Mouse (Mus musculus): ENCODE data around the gene Gm10337. TPM values are rescaled to one million over a fixed set of nuclear protein-coding genes. Genes with fewer than 3 reads are reported as not detected.

Gm10337 gene
- total and polyA plus RNA-seq, 3 experiments: not detected

DNA sequence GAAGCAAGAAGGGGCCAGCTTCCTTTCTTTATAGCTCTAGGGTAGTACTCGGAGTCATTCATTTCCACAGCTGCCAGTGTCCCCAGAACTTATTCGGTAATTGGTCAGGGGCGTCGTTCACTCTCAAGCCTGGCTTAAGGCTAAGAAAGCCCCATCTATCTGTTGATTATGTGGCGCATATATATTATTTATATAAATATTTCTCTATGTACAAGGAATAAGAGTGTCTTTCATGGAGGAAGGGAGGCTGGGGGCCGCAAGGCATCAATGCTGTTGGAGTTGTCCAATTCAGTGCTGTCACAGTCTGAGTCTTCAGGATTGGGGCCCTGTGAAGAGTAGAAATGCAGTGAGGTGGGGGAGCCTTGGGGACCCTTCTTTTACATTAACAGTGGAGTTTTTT, 3.7 kb upstream of the Gm10337 start:
- no peak for DNase-seq

DNA sequence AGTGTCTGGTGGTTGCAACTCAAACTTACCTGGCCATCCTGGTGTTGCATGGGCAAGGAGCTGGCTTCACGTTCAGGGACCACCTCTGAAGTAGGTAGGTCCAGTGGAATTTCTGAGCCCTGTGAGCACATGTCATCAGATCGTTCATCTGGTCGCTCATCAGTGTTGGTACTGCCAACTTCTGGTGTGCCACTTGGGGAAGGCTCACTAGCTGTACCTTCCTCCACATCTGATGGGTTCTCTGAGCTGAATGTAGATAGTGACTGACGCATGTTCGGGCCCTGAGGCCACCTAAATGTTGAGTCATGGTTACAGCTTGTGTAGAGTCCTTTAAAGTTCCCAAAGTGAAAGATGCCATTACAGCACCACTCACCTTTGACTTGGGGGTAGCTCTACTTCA, 3.0 kb upstream of the Gm10337 start:
- DNase-seq: no peak

DNA sequence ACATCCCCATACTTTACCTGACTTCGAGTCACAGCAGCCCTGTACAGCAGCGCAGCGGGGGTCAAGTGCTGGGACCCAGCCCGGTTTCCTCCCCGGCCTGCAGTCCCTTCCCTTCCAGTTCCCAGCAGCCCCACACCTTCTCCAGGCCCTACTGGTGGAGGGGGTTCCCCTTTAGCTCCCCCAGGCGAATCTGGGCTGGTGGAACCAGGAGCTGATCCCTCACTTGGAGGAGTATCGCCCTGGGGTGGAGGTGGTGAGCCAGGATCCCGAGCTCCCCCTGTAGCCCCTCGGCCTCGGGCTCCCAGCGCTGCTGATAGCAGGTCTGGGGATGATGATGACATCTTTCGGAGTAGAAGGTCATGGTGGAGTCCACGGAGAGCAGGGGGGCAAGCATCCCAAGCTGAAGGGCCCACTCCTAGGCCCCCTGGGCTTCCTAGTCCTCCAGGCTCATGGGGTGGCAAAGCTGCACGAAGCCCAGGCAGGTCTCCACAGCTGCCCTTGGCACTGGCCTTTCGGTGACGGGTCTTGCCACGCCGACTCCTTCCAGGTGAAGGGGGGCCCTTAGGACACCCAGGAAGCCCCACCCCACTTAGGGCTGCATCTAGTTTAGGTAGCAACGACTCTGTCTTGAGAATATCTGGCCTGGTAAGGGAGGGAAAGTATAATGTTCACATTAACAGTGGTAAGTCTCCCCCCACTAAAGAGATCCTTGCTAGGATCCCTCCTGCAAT, 2.3 kb upstream of the Gm10337 start:
- no peak for DNase-seq

DNA sequence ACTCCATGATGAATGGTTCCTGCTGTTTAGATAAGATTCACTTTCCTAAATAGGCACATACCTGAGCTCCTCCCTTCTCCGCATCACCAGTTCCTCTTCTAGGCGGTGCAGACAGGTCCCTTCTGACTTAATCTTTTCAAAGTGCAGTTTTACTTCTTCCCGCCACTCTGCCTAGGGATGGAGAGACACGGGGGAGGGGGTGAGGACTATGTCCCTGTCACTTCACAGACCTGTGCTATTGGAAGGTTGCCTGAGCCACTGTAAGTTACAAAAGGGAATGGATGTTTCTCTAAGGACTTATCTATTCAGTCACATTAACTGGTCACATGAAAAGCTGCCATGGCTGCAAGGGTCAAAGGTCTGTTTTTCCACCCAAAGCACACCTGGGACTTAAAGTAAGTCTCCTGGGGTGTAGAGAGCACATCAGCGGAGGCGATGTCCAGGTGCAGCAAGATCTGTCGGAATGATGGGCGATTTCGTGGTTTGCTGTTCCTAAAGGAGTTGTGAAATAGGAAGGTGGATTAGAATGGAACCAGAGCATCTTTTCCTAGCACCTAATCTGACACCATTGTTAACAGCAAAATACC, 1.2 kb upstream of the Gm10337 start:
- no peak for DNase-seq

DNA sequence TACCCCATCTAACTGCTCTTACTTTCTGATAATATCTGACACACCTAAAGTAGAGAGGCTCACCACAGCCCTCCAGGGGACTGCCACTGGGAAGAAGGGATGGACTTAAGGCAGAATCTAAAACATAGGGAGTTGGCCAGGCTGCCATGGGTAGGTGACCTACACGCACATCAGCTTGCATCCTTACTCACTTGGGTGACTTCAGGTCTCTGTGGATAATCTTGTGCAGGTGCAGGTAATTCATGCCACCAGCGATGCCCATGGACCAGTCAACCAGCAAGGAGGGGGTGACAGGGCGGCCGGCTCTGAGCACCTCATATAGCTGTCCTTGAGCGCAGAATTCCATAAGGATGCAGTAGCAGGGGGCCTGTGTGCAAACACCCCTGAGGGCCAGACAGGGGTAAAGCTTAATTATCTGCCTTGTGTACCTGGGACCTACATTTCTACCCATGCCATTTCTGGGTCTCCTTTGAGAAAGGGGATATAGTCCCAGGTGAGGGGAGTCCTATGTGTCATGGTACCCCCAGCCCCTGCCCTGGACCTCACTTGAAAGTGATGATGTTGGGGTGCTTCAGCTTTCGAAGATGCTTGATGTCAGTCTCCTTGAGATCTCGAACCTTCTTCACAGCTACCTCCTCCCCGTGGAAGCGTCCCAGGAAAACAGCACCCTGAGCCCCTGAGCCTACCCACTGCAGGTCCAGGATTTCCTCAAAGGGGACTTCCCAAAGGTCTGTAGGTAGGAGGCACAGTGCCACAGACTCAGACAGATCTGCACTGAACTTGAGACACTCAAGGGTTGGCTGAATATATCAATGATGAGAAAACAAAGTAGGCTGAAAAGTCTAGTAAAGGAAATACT, 631 bp downstream of the Gm10337 start:
- no peak for DNase-seq

DNA sequence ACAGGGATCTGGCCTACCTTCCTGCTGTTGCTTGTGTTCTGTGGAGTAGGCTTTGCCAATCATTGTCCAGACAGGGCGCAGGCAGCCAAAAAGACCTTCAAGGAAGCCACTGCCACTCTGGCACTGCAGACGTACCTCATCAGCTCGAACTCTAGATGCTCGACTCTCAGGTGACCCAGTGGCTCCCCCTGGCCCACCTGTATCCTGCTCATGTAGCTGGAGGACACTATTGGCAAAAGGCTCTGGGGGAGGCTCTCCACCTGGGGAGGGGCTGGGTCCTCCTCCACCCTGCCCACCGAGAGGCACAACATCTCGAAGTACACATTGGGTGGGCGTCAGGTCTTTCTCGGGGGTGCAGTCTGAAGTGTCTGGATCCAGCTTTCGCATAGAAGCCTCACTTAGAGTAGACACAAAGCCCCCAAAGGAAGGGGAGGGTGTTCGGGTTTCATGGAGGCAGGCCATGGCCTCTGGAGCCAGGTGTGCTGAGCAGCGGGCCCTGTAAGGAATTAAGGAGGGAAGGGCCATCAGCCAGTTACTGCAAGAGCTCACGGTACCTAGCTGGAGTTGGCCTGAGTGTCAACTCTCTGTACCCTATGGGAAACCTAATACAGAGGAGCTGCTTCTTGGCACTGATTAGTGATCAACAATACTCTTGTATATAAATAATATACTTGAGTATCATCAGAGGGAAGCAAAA, 1.7 kb downstream of the Gm10337 start:
- no peak for DNase-seq

DNA sequence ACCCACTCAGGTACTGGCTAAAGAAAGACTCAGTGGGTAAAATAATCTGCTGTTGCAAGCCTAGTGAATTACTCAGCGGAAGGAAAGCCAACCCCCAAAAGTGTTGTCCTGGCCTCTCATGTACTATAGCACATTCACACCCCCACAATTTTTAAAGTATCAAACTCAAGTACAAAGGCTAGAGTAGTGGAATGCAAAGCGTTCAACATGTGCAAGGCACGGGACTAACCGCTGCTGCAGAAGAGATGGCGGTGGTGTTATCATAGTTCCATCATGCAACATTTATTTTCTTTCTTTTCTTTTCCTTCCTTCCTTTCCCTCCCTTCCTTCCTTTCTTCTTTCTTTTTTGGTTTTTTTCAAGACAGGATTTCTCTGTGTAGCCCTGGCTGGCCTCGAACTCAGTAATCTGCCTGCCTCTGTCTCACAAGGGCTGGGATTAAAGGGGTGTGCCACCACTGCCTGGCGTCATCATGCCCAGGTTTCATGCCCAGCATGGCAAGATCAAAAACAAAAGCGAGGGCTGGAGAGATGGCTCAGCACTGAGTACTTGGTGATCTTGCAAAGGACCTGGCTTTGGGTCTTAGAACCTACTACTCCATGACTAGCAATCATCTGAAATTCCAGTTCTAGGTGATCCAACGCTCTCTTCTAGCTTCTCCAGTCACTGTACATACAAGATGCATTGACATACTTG, 2.4 kb downstream of the Gm10337 start:
- no peak for DNase-seq

DNA sequence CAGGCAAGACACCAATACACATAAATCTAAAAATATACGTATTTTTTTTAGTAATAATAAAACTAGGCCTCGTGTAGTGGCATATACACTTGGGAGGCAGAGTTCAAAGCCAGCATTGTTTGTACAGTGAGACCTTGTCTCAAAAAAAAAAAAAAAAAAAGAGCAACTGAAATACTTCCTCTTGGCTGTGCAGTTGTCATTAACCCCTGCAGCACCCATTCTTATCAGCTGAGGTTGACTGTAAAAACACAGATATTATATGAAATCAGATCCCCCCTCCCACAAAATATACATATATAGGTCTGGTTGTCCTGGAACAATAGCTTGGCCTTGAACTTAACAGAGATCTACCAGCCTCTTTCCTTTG, 2.9 kb downstream of the Gm10337 start:
- no peak for DNase-seq

DNA sequence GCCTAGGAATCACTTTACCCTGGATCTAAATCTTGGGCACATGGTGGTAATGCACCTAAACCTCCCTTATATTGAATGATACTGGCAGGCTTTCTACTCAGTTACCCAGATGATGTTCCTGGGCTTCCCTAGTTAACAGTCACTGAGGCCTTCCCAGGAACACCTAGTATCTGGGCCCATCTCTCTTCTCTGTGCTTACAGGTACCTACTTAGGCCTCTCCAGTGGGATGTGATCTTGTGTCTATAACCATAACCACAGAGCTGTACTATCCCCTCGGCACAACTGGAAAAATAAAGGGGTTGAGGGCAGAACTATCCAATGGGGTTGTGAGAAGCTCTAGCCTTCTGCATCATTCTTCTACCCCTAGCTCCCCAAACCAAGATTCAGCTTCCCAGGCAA, 3.3 kb downstream of the Gm10337 start:
- DNase-seq: no peak

DNA sequence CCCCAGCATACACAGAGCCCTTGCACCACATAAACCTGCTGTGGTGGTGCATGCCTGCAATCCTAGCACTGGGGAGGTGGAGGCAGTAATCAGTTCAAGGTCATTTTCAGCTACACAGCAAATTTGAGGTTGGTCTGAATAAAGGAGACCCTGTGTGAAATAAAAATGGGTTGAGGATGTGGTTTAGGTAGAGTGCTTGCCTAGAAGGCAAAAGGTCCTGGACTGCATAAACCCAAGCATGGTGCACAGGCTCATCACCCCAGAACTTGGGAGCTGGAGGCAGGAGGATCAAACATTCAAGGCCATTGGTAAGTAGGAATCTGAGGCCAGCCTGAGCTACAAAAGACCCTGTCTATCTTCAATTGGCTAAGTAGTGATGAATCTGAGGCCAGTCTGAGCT, 4.0 kb downstream of the Gm10337 start:
- no peak for DNase-seq

DNA sequence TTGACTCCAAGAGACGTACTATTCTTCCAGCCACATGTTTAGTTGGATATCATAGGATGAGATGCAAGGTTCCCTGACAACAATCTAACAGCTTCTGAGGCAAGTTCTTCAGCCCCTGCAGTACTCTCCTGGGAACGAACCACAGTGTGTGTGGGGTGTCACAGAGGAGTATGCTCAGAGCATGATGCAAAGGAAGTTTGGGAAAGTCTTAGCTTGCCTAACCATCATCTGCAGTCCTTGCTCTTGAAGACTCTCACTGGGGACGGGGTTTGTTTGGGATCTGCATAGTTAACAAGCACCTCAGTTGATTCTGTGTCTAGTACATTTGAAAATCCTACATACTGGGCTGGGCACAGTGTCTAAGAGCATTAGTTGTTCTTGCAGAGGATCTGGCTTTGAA, 4.8 kb downstream of the Gm10337 start:
- DNase-seq: no peak

DNA sequence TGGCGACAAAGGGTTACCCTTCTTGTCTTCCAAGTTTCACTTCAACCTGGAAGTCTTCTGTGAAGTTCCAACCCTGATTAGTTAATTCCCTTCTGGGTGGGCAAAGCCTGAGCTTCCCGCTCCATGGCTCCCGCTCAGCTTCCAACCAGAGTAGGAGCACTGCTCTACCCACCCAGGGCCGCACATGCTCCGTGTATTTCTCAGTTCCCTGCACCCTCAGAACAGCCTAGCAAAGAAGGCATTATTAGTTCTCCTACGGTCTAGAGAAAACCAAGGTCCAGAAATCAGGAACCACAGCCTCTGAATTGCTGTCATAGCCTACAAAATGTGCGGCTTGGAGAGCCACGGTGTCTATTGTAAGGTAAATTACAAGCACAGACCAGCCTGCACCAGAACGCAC, 6.6 kb downstream of the Gm10337 start:
- no peak for DNase-seq

DNA sequence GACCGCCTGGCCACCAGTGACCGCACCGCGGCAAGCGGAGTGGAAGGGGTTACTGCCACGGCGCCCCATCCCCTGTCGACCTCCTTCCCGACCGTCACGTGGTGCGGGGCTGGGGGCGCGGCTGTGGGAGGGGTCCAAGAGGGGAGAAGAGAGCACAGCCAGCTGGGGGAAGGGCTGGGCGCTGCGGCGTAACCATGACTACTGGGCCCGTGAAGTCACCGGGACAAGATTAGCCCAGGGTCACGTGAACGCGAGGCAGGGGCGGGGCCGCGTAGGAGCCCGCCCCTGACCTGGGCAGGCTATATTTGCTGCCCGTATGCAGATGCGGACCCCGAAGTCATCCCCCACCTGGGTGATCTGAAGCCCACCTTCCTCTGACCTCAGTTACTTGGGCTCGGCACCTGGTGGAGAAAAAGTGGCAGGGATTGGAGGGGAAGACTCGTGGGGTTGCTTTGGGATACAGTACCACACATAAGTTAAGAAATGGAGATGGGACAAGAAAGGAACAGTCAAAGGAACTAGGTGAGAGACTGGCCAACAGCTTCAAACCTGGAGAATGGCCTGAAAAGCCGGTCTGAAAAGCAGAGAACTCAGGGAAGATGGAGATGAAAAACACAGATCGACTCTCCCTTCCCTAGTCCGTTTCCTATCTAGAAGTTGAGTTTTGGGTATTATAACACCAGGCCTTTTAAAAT, 7.2 kb downstream of the Gm10337 start:
- peak; percentile 91 for DNase-seq

DNA sequence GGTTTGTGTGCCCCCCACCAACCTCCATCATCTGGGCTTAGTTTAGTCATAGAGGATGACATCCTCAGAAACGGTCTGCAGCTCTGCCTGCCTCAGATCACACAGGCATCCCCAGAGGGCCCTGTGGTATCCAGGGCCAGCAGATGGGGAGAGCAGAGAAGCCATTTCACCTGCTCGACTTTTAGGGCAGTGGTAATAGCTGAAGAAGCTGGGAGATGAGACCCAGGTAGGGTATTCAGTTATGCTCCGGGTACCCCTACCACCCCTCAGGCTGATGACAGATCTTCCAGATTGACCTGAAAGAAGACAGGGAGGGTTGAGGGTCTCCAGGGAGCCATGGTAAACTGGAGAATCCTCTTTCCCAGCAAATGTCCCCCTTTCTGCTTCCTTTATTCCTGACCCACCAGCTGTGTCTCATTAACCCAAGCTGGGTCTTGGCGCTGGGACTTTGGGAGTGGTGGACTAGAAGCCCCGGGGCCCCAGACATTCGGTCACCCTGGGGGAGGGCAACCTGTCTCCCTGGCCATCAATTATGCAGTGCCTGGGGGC, 7.8 kb downstream of the Gm10337 start:
- DNase-seq: no peak

DNA sequence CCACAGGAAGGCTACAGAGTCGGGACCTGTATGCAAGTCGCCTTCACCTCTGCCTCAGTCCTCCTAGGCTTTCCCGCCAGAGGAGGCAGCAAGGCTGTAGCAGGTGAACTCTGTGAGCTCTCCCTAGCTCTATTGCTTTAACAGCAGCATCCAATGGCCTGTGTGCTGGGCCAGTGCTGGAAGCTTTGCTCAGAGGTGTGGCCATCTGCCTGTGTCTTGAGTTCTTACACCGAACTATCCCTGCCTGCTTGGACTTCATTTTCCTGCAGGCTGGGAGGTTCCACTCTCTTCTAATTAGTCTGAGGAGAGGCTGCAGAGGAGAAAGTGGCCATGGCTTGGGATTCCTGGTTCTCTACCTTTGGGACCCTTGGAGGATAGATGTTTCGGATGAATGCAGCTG, 8.5 kb downstream of the Gm10337 start:
- DNase-seq: no peak

DNA sequence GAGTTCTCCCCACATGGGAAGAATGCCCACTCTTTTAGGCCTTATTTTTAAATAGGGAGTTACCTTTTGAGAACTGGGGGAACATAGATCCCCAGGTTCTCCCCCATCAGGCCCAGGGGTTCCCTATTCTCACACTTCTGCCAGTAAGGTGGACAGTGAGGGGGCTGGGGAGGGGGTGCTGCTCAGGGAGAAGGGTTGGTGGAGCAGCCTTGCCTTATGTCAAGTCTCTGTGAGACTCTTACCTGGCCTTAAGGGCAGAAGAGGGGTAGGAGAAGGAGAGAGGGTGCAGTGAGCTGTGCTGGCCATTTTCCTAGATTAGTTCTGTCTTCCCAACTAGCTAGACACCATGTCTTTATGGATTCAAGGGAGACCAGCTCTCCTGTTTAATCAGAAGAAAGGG, 8.9 kb downstream of the Gm10337 start:
- DNase-seq: no peak

DNA sequence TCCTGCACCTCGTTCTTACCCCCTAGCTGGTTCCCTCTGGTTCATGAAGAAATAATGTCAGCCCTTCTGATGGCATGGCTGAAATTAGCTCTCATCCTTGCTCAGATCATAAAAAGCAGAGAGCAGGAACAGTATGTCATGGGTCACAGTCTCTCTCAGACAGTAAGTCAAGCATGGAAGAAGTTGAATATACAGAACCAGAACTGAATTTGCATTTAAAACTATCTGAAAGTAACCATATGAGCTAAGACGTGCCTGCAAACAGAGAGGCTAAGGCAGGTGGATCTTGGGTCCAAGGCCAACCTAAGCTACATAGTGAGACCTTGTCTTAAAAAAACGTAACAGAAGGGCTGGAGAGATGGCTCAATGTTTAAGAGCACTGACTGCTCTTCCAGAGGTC, 9.5 kb downstream of the Gm10337 start:
- no peak for DNase-seq

DNA sequence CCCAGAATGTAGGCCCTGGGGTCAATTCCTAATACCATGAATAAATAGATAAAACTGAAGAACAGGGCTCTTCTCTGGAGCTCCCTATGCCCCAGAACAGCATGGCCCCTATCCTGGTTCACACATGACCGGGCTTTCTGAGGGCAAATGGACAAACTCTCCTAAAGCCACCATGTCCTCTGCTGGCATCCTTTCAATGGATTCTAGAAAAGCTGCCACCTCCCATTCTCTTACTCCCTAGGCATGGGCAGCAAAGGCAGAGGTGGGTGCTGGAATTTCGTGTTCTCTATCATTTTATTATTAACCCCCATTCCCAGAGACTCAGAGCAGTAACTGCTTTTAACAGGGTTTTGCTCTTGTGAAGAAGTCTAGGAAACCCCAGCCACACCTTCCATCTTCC, 11.7 kb downstream of the Gm10337 start:
- DNase-seq: no peak

DNA sequence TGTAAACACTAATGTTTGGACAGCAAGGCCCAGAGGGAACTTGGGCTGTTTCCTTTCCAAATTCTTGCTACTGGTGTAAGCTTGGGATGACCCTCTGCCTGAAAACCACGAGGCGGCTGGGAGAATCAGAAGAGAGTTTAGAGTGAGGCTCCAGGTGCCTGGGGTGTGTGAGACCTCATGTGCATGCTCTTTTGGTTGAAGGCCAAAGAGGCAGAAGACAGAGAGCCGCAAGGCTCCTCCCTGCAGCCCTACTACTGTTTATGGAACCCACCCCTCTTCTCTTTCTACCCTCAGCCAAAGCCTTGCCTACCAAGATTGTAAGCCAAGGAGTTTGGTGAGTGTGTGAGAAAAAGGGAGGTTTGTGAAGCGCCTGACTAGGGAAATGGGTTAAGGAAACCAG, 12.3 kb downstream of the Gm10337 start:
- no peak for DNase-seq

DNA sequence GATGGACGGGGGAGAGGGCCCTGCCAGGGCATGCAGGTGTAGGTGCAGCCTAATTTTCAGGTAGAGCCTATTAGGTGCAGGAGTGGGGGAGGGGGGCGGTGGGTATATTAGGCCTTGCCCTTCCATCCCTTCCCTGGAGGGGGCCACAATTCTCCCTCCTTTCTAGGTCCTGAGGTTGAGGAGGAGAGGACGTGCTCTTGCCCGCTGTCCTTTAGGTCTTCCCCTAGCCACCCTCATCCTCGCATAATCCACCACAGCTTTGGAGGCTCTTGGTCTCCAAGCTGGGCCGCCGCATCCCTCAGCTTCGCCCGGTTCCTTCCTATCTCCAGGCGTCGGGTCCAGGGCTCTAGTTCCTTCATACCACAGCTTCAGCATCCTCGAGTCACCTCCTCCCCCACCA, 12.8 kb downstream of the Gm10337 start:
- no peak for DNase-seq

DNA sequence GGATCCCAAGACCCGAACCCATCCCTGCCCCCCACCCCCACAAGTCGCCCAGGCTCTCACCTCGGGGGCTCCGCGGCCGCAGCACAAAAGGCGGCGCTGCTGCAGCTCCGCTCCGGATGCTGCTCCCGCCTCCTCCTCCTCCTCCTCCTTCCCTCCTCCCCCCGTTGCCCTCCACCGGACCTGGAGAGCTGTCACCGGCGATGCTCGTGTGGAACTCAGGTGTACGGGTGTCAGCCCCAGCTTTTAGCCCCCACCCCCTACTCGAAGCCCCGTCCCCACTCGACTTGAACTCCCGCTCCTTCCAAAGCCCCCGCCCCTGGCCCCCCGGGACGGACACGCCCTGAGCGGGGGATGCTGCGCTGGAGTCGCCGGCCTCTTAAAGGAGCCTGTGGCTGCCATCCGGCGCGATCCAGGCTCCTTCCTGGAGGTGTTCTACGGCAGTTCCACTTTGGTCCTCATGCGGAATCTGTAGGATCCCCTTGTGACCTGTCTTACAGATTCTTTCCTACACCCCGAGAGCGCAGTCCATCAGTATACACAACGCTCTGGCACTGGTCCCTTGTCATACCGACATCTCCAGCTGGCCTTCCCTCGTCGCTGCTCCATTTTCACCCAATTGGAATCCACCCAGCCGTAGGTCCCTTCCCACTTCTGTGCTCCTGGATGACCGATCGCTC, 13.3 kb downstream of the Gm10337 start, which contains the start of gene Map3k12:
TSS of gene Map3k12 (minus strand) at position 337 of the 677 bp plus-strand sequence.
- DNase-seq: peak; percentile 88

Data from adrenal gland, adult 2 months (tissue).